Mouse (Mus musculus) forebrain, embryonic 13.5 days (tissue): ENCODE results near the gene Mroh3. TPM values are rescaled to one million over a fixed set of nuclear protein-coding genes. Genes with fewer than 3 reads are reported as not detected.
A peak's percentile ranks its signal among the peaks of the same experiment; 100 is the strongest.

Source experiments
- ATAC-seq: fragments of 200-750 bp; cut with Nextera tagmentation; 2 replicates; pipeline ENCODE4 v1.8.0; 2017
- H3K27ac ChIP-seq: fragments of 300-500 bp; sonication (generic); 2 replicates; pipeline ENCODE4 v1.5.1; 2015; ENCODE audit warnings: inconsistent platforms, mild to moderate bottlenecking, moderate library complexity
- H3K27me3 ChIP-seq: fragments of 300-500 bp; sonication (generic); 2 replicates; pipeline ENCODE4 v1.6.1; 2015; ENCODE audit warnings: mild to moderate bottlenecking, inconsistent platforms
- H3K36me3 ChIP-seq: fragments of 300-500 bp; sonication (generic); 2 replicates; pipeline ENCODE4 v1.6.1; 2015; ENCODE audit warnings: mild to moderate bottlenecking, inconsistent platforms; ENCODE audit not compliant: poor library complexity, severe bottlenecking
- H3K4me1 ChIP-seq: fragments of 300-500 bp; sonication (generic); 2 replicates; pipeline ENCODE4 v1.6.1; 2015; ENCODE audit warnings: inconsistent platforms
- H3K4me2 ChIP-seq: fragments of 300-500 bp; sonication (generic); 2 replicates; pipeline ENCODE4 v1.6.1; 2015; ENCODE audit warnings: inconsistent platforms, mild to moderate bottlenecking, moderate library complexity
- H3K4me3 ChIP-seq: fragments of 300-500 bp; sonication (generic); 2 replicates; pipeline ENCODE4 v1.5.1; 2015; ENCODE audit warnings: mild to moderate bottlenecking, inconsistent platforms
- H3K9ac ChIP-seq: fragments of 300-500 bp; sonication (generic); 2 replicates; pipeline ENCODE4 v1.6.1; 2015; ENCODE audit warnings: mild to moderate bottlenecking, inconsistent platforms
- H3K9me3 ChIP-seq: fragments of 300-500 bp; sonication (generic); replicated peaks from 2 replicates; pipeline ENCODE4 v1.6.1; 2016; ENCODE audit warnings: inconsistent platforms
- WGBS: fragments of 180-500 bp; shearing (Covaris S2); methylation state at CpG from one replicate; pipeline ENCODE4 v1.1.7; 2015; 5-methylcytosine and 5-hydroxymethylcytosine counted together
- polyA plus RNA-seq: library from polyadenylated mRNA; unstranded; fragments of >200 nt; fragmentation: Nextera tagmentation; extraction: Ambion mirVana; gene quantifications from 2 replicates; pipeline ENCODE4 v1.2.1, GENCODE M21; 2015

The Mroh3 gene
- polyA plus RNA-seq, 1 experiment from 2014 or later: not detected

DNA sequence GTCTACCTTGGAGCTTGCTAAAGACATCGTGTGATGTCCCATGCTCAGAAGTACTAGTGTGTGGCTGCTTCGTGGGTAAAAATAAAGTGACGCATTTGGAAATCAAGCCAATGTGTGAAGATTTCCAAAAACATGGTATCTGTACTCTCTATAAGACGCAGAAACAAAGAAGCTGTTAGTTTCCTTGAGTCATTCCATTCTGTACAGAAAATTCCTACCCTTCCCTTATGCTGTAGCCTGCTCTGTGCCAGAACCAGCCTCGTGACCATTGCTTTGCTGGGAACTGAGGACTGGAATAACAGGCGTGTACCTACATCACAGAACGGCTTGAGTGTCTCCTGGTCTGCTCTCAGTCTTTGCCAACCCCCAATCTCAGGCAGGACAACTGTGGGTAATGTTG, 29.2 kb upstream of the Mroh3 start:
- Histone ChIP-seq H3K36me3 (no peaks in the 10 kb centered on the region), H3K4me3 (no peak overlapping the region), H3K4me1 (no peaks in the 10 kb centered on the region), H3K27ac (no peak overlapping the region), H3K9ac (no peak overlapping the region), H3K9me3 (no peaks in the 10 kb centered on the region), H3K4me2 (no peak overlapping the region), H3K27me3 (no peaks in the 10 kb centered on the region)
- WGBS: 90% methylated on average over 7 of the region's 7 CpGs
- ATAC-seq: no peak

GRCm38 (mm10) chr1:136238495-136238894, 25.9 kb upstream of the Mroh3 start:
- no peaks in the 10 kb centered on the region for H3K9me3 ChIP-seq
- H3K27ac ChIP-seq: no peak overlapping the region
- no peak for ATAC-seq
- 91% methylated on average over 4 of the region's 4 CpGs for WGBS
- H3K4me3 ChIP-seq: no peak overlapping the region
- H3K36me3 ChIP-seq: no peaks in the 10 kb centered on the region
- H3K4me2 ChIP-seq: no peak overlapping the region
- no peaks in the 10 kb centered on the region for H3K27me3 ChIP-seq
- H3K4me1 ChIP-seq: peaks cover 7% of the 10 kb centered on the region
- no peak overlapping the region for H3K9ac ChIP-seq

- Histone ChIP-seq H3K4me2 (peak overlapping the region; percentile 74), H3K4me1 (peaks cover 45% of the 10 kb centered on the region), H3K4me3 (peak overlapping the region; percentile 58), H3K9ac (peak overlapping the region; percentile 76), H3K9me3 (no peaks in the 10 kb centered on the region), H3K27ac (peak overlapping the region; percentile 54), H3K27me3 (no peaks in the 10 kb centered on the region), H3K36me3 (no peaks in the 10 kb centered on the region)
- ATAC-seq: no peak
- 3% methylated on average over 9 of the region's 9 CpGs for WGBS
These were observed 22.0 kb upstream of the Mroh3 start for GRCm38 (mm10) chr1:136234595-136235092.

DNA sequence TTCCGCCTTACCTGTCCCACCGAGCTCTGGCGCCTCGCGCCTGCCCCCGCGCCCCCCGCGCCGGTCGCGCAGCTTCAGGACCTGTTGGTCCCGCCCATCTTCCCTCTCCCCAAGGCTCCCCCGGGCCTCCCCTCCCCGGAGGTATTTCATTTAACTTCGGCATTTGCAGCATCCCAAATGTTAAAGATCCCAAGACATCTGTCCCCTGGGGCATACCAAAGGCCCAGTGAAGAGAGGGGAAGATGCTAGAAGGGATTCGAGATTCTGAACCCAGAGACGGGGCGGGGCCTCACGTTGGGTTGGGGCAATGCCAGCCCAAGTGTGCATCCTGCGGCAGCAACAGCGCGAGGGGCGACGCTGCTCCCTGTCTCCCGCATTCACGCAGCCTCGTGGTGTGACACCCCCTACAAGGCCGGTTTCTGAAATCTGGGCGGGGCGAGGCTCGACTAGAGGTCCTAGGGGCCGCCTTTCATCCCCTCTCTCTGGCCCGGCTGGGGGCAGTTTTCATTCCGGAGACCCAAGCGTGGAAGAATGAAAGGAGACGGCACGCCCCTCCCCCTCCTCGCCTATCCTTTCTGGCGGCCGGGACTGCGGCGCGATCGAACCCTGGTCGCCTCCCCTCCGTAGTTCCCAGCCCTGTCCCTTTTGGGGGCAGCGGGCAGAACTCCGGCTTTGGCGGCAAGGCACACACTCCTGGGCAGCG, 21.4 kb upstream of the Mroh3 start, which contains the start of gene Inava:
Inava (minus strand) TSS at position 373 of the 703 bp plus-strand sequence.
- H3K9me3 ChIP-seq: no peaks in the 10 kb centered on the region
- H3K4me1 ChIP-seq: peaks cover 51% of the 10 kb centered on the region
- peak within 1 kb of the TSS; percentile 74 for H3K4me2 ChIP-seq
- no peaks in the 10 kb centered on the region for H3K27me3 ChIP-seq
- peak within 1 kb of the TSS; percentile 54 for H3K27ac ChIP-seq
- peak within 1 kb of the TSS; percentile 58 for H3K4me3 ChIP-seq
- WGBS: 2% methylated on average over 48 of the region's 51 CpGs
- no peaks in the 10 kb centered on the region for H3K36me3 ChIP-seq
- peak; percentile 85 for ATAC-seq
- peak within 1 kb of the TSS; percentile 76 for H3K9ac ChIP-seq

DNA sequence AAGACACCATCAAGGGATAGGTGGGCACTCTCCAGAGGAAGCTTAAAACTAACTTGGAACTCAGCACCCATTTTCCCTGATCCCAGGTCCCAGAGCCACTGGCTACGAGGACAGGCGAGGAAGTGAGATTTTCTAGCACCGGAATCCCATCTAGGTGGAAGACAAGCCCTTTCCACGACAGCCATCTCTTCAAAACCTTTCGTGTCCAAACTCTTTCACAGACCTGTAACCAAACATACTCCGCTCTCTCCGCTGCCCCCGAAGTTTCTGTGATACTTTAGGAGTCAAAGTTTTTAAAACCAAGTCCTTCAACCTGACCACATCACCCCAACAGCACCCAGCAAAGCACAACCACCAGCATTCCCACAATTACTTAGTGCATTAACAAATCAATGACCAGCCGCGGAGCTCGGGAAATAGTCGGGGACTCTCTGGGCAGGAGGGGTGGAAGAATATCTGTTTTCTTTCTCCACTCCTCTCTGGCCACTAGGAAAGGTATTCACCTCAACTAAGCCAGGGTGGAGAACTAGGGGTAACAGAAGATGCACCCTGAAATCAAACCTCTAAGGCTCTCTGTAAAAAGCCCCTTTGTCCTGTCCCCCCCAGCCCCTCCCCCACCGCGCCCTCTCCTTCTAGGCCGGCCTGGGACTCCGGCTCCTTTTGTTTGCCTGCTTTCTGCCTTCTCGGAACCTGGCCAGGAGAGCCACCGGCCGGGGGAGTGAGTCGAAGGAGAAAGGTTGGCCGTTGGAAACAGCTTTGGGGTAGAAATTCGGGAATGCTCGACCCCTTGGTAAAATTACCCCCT, 20.6 kb upstream of the Mroh3 start:
- Histone ChIP-seq H3K4me1 (peaks cover 60% of the 10 kb centered on the region), H3K27ac (peak overlapping the region; percentile 54), H3K4me3 (peak overlapping the region; percentile 58), H3K36me3 (no peaks in the 10 kb centered on the region), H3K9ac (peak overlapping the region; percentile 76), H3K27me3 (no peaks in the 10 kb centered on the region), H3K9me3 (no peaks in the 10 kb centered on the region), H3K4me2 (peak overlapping the region; percentile 74)
- no peak for ATAC-seq
- under 1% methylated on average over 23 of the region's 23 CpGs for WGBS

GRCm38 (mm10) chr1:136232285-136232926, 19.8 kb upstream of the Mroh3 start:
- under 1% methylated on average over 9 of the region's 9 CpGs for WGBS
- no peaks in the 10 kb centered on the region for H3K27me3 ChIP-seq
- H3K9ac ChIP-seq: peak overlapping the region; percentile 76
- ATAC-seq: no peak
- no peak overlapping the region for H3K27ac ChIP-seq
- peaks cover 67% of the 10 kb centered on the region for H3K4me1 ChIP-seq
- H3K36me3 ChIP-seq: peaks cover 2% of the 10 kb centered on the region; the same call in 1 of the 2 replicates
- peak overlapping the region; percentile 74 for H3K4me2 ChIP-seq
- H3K9me3 ChIP-seq: no peaks in the 10 kb centered on the region
- H3K4me3 ChIP-seq: peak overlapping the region; percentile 58

DNA sequence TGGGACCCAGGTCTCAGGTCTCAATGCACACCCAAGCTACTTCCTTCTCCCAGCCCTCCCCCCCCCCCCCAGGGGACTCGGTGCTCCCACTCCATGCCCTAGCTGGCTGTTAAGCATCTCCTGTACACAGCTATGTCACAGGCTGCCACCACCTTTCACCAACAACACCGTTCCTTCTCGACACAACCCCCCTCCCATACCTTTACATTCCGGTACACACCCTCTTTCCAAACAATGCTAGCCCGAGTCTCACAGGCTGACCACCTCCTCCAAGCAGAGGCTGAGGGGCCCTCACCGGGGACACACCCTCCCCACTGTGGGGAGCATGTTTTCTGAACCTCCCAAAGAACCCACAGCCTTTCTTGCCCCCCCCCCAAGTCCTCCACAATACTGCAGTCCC, 19.0 kb upstream of the Mroh3 start:
- Histone ChIP-seq H3K4me2 (peak overlapping the region; percentile 74), H3K4me1 (peaks cover 68% of the 10 kb centered on the region), H3K27me3 (no peaks in the 10 kb centered on the region), H3K4me3 (peak overlapping the region; percentile 58), H3K36me3 (peaks cover 10% of the 10 kb centered on the region; the same call in 1 of the 2 replicates), H3K9ac (peak overlapping the region; percentile 76), H3K9me3 (no peaks in the 10 kb centered on the region), H3K27ac (no peak overlapping the region)
- WGBS: 0% methylated on average over 6 of the region's 6 CpGs
- no peak for ATAC-seq

DNA sequence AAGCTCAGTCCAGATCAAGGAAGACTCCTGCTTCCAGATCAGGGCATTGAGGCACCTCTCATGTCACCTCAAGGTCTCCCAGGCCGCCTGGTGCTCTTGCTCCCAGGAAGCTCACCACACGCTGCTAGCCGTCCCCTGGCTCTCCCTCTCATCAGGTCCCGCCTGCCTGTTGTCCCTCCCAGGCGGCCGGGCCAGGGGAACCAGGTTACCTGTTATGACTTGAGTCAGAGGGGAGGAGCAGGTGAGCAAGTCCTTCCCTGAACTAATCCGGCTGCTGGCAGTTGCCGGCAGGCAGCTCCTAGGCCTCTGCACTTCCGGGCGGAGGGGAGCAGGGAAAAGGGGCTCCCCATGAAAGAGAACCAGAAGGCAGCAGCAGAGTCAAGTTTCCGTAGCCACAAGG, 17.6 kb upstream of the Mroh3 start:
- H3K4me3 ChIP-seq: no peak overlapping the region
- WGBS: 18% methylated on average over 11 of the region's 11 CpGs
- no peaks in the 10 kb centered on the region for H3K27me3 ChIP-seq

GRCm38 (mm10) chr1:136229040-136229373, 16.4 kb upstream of the Mroh3 start:
- no peaks in the 10 kb centered on the region for H3K9me3 ChIP-seq
- H3K4me1 ChIP-seq: peaks cover 62% of the 10 kb centered on the region
- H3K4me3 ChIP-seq: no peak overlapping the region
- ATAC-seq: no peak
- H3K36me3 ChIP-seq: peaks cover 36% of the 10 kb centered on the region
- peak overlapping the region; percentile 74; the same call in 1 of the 2 replicates for H3K4me2 ChIP-seq
- 0 out of 2 replicates have a peak overlapping the region, but pooled peaks have one; percentile 28 for H3K9ac ChIP-seq
- 10% methylated on average over 6 of the region's 6 CpGs for WGBS
- no peaks in the 10 kb centered on the region for H3K27me3 ChIP-seq
- H3K27ac ChIP-seq: no peak overlapping the region

More for the DNA sequence above, 17.6 kb upstream of the Mroh3 start:
- H3K27ac ChIP-seq: no peak overlapping the region
- peak overlapping the region; percentile 74 for H3K4me2 ChIP-seq
- peak overlapping the region; percentile 26; the same call in 1 of the 2 replicates for H3K9ac ChIP-seq
- peaks cover 24% of the 10 kb centered on the region for H3K36me3 ChIP-seq
- H3K4me1 ChIP-seq: peaks cover 68% of the 10 kb centered on the region
- no peaks in the 10 kb centered on the region for H3K9me3 ChIP-seq
- ATAC-seq: no peak

DNA sequence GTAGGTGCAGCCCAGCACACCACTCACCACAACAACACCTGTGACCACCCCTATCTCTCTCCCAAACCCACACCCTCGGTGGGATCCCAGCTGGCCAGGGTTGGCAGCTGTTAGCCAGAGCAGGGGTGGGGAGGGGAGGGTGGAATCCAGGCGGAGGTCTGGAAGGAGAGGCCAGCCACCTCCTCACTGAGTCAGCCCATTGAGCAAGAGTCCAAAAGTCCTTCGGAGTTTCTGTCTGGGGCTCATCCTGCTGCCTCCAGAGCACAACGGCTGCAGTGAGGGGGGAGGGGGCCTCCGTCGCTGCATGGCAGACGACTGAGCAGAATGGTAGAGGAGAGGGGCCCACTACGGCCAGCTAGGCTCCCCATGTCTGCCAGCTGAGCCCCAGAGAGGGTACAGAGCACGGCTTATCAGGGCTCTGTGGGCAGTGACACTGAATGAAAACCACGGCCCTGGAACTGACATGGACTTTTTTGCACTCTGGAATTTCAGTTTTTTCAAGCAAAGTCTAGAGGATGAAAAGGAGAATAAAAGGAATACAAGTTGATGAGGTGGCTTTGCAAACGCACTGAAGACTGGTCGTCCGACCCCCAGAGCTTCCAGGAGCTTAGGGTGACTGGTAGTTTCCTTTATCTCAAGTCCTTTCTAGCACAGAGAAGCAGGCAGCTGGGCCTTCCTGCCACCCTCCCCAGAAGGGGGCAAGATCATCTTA, 15.9 kb upstream of the Mroh3 start:
- Histone ChIP-seq H3K9ac (peak overlapping the region; percentile 28; the same call in 1 of the 2 replicates), H3K27me3 (no peaks in the 10 kb centered on the region), H3K36me3 (peaks cover 40% of the 10 kb centered on the region), H3K4me2 (peak overlapping the region; percentile 74; the same call in 1 of the 2 replicates), H3K4me1 (peaks cover 61% of the 10 kb centered on the region), H3K9me3 (no peaks in the 10 kb centered on the region), H3K27ac (no peak overlapping the region), H3K4me3 (no peak overlapping the region)
- WGBS: 10% methylated on average over 13 of the region's 13 CpGs
- ATAC-seq: no peak

GRCm38 (mm10) chr1:136227870-136228269, 15.2 kb upstream of the Mroh3 start:
- Histone ChIP-seq H3K9me3 (no peaks in the 10 kb centered on the region), H3K4me3 (no peak overlapping the region), H3K4me2 (no peak overlapping the region; the same call in 1 of the 2 replicates), H3K4me1 (peaks cover 55% of the 10 kb centered on the region), H3K36me3 (peaks cover 44% of the 10 kb centered on the region), H3K27ac (no peak overlapping the region), H3K9ac (no peak overlapping the region), H3K27me3 (no peaks in the 10 kb centered on the region)
- ATAC-seq: no peak
- WGBS: 66% methylated on average over 4 of the region's 4 CpGs
